Mouse (Mus musculus) limb, embryonic 11.5 days (tissue): ENCODE data around the gene Naga. TPM values are rescaled to one million over a fixed set of nuclear protein-coding genes. Genes with fewer than 3 reads are reported as not detected.

ENCODE experiments used
- polyA plus RNA-seq: library from polyadenylated mRNA; unstranded; fragments of >200 nt; fragmentation: Nextera tagmentation; extraction: Ambion mirVana; gene quantifications from 2 replicates; pipeline ENCODE4 v1.2.1, GENCODE M21; 2014

The Naga gene
- polyA plus RNA-seq, 1 experiment from 2014 or later, result 25.8 TPM

Other genes starting within 250 kb of the Naga start
- 22.3 and 24.4 TPM in 2 replicates for gene Ccdc134, start 211.0 kb downstream of the Naga start, polyA plus RNA-seq
- 129 and 138 TPM in 2 replicates for gene Srebf2, start 191.7 kb downstream of the Naga start, polyA plus RNA-seq
- 0.31 TPM in 1 of 2 replicates, not detected in the other for gene Shisa8, start 126.1 kb downstream of the Naga start, polyA plus RNA-seq
- 0.27 TPM in 1 of 2 replicates, not detected in the other for gene Tnfrsf13c, start 114.6 kb downstream of the Naga start, polyA plus RNA-seq
- gene Cenpm, start 94.2 kb downstream of the Naga start, polyA plus RNA-seq, result 88.0 and 89.3 TPM in 2 replicates
- gene 1500009C09Rik, start 86.5 kb downstream of the Naga start, polyA plus RNA-seq, result not detected in 2 replicates
- gene Sept3, start 64.0 kb downstream of the Naga start, polyA plus RNA-seq, result 37.6 and 47.4 TPM in 2 replicates
- 0.20 TPM in 1 of 2 replicates, not detected in the other for gene Wbp2nl, start 40.0 kb downstream of the Naga start, polyA plus RNA-seq
- 6.0 and 7.0 TPM in 2 replicates for gene Pheta2, start within 50 bp of the Naga start, polyA plus RNA-seq
- 220 and 233 TPM in 2 replicates for gene Smdt1, start within 50 bp of the Naga start, polyA plus RNA-seq
- 276 and 278 TPM in 2 replicates for gene Ndufa6, start 15.4 kb upstream of the Naga start, polyA plus RNA-seq
- 1.6 and 1.7 TPM in 2 replicates for gene Cyp2d22, start 41.3 kb upstream of the Naga start, polyA plus RNA-seq
- gene Cyp2d11, start 55.1 kb upstream of the Naga start, polyA plus RNA-seq, result not detected in 2 replicates
- not detected in 2 replicates for gene Cyp2d10, start 68.3 kb upstream of the Naga start, polyA plus RNA-seq
- not detected in 2 replicates for gene Cyp2d9, start 94.5 kb upstream of the Naga start, polyA plus RNA-seq
- not detected in 2 replicates for gene Cyp2d12, start 216.1 kb upstream of the Naga start, polyA plus RNA-seq